Mouse (Mus musculus) MEL (cell line): ENCODE measurements at regions not wholly inside any gene's neighbourhood (a gene's known extent, or its start where the extent isn't known, plus 50 kb on each side); places are given as distances from the start of the nearest gene placed in this dataset.

ENCODE experiments used
- DNase-seq: peaks from one replicate; pipeline ENCODE4 v3.0.0; 2011; ENCODE audit warnings: low read depth, low spot score
- H3K27ac ChIP-seq: 2 replicates; pipeline ENCODE4 v1.5.1; 2012; ENCODE audit warnings: low read depth, mild to moderate bottlenecking, control low read depth, low read length, moderate library complexity; ENCODE audit not compliant: control insufficient read depth
- H3K27me3 ChIP-seq, 2 experiments: fragments of 150-350 bp in 1 of 2; sonication (generic) in 1 of 2; 2 replicates each; pipeline ENCODE4 v1.6.1; 2012; ENCODE audit warnings: low read length in 2 of 2, mild to moderate bottlenecking in 2 of 2, improper control_type of control experiment in 1 of 2, moderate library complexity in 1 of 2; ENCODE audit not compliant: insufficient read depth in 2 of 2, control insufficient read depth in 1 of 2
- H3K36me3 ChIP-seq, 2 experiments: 2 replicates each; pipeline ENCODE4 v1.6.1; 2012 to 2014; ENCODE audit warnings: low read length in 2 of 2, improper control_type of control experiment in 1 of 2, inconsistent platforms in 1 of 2, mild to moderate bottlenecking in 1 of 2; ENCODE audit not compliant: insufficient read depth in 2 of 2, control insufficient read depth in 1 of 2
- H3K4me1 ChIP-seq, 2 experiments: fragments of 150-350 bp in 1 of 2; sonication (generic) in 1 of 2; 2 replicates each; pipeline ENCODE4 v1.6.1; 2012; ENCODE audit warnings: low read length in 2 of 2, improper control_type of control experiment in 1 of 2, mild to moderate bottlenecking in 1 of 2; ENCODE audit not compliant: insufficient read depth in 2 of 2, control insufficient read depth in 1 of 2
- H3K4me3 ChIP-seq, 2 experiments: fragments of 150-350 bp in 1 of 2; sonication (generic) in 1 of 2; 2 replicates each; pipeline ENCODE4 v1.5.1; 2012; ENCODE audit warnings: low read depth in 2 of 2, low read length in 2 of 2, mild to moderate bottlenecking in 2 of 2, moderate library complexity in 2 of 2, control low read depth in 1 of 2, improper control_type of control experiment in 1 of 2; ENCODE audit not compliant: control insufficient read depth in 1 of 2, insufficient read depth in 1 of 2
- H3K79me2 ChIP-seq: 2 replicates; pipeline ENCODE4 v1.6.1; 2012; ENCODE audit warnings: mild to moderate bottlenecking, low read length, moderate library complexity; ENCODE audit not compliant: control insufficient read depth, poor library complexity, insufficient read depth
- H3K9ac ChIP-seq: 2 replicates; pipeline ENCODE4 v1.6.1; 2012; ENCODE audit warnings: low read depth, mild to moderate bottlenecking, control low read depth, low read length, moderate library complexity; ENCODE audit not compliant: control insufficient read depth, poor library complexity, severe bottlenecking
- H3K9me3 ChIP-seq: fragments of 150-350 bp; sonication (generic); replicated peaks from 2 replicates; pipeline ENCODE4 v1.6.1; 2012; ENCODE audit warnings: mild to moderate bottlenecking, low read length, improper control_type of control experiment, moderate library complexity; ENCODE audit not compliant: insufficient read depth
- CHD1 ChIP-seq: IDR thresholded peaks from 2 replicates; pipeline ENCODE4 v1.6.1; 2012; ENCODE audit warnings: low read depth, mild to moderate bottlenecking, inconsistent platforms, low read length, improper control_type of control experiment
- CTCF ChIP-seq, 3 experiments: IDR thresholded peaks in 2 of 3; conservative IDR thresholded peaks in 1 of 3; 2 replicates each; pipeline ENCODE4 v1.5.1; 2011 to 2012; ENCODE audit warnings: low read length in 3 of 3, low read depth in 2 of 3, mild to moderate bottlenecking in 2 of 3, improper control_type of control experiment in 1 of 3, inconsistent platforms in 1 of 3, mixed read lengths in 1 of 3, moderate library complexity in 1 of 3; ENCODE audit not compliant: control insufficient read depth in 1 of 3, insufficient read depth in 1 of 3, poor library complexity in 1 of 3, severe bottlenecking in 1 of 3
- EP300 ChIP-seq, 2 experiments: IDR thresholded peaks; 2 replicates each; pipeline ENCODE4 v1.6.1; 2011; ENCODE audit warnings: improper control_type of control experiment in 2 of 2, low read length in 2 of 2, low read depth in 1 of 2, mild to moderate bottlenecking in 1 of 2
- ETS1 ChIP-seq: IDR thresholded peaks from 2 replicates; pipeline ENCODE4 v1.6.1; 2012; ENCODE audit warnings: low read depth, mild to moderate bottlenecking, inconsistent platforms, low read length, improper control_type of control experiment, moderate library complexity
- GABPA ChIP-seq: IDR thresholded peaks from 2 replicates; pipeline ENCODE4 v1.6.1; 2012; ENCODE audit warnings: low read depth, mild to moderate bottlenecking, inconsistent platforms, low read length, improper control_type of control experiment, moderate library complexity
- HCFC1 ChIP-seq: IDR thresholded peaks from 2 replicates; pipeline ENCODE4 v1.6.1; 2012; ENCODE audit warnings: low read depth, mild to moderate bottlenecking, inconsistent platforms, low read length, improper control_type of control experiment, moderate library complexity
- JUND ChIP-seq: IDR thresholded peaks from 2 replicates; pipeline ENCODE4 v1.6.1; 2011; ENCODE audit warnings: low read depth, mild to moderate bottlenecking, improper control_type of control experiment, low read length
- MAFK ChIP-seq: IDR thresholded peaks from 2 replicates; pipeline ENCODE4 v1.6.1; 2011; ENCODE audit warnings: low read depth, mild to moderate bottlenecking, low read length, improper control_type of control experiment, borderline replicate concordance
- MAX ChIP-seq: IDR thresholded peaks from 2 replicates; pipeline ENCODE4 v1.6.1; 2011; ENCODE audit warnings: low read length, improper control_type of control experiment
- MAZ ChIP-seq: IDR thresholded peaks from 2 replicates; pipeline ENCODE4 v1.6.1; 2012; ENCODE audit warnings: low read depth, mild to moderate bottlenecking, inconsistent platforms, low read length, improper control_type of control experiment
- MEF2A ChIP-seq: IDR thresholded peaks from 2 replicates; pipeline ENCODE4 v1.6.1; 2014; ENCODE audit warnings: low read depth, mild to moderate bottlenecking, inconsistent platforms, low read length, improper control_type of control experiment; ENCODE audit not compliant: poor library complexity, insufficient replicate concordance, severe bottlenecking; ENCODE audit errors: extremely low read depth
- MXI1 ChIP-seq: IDR thresholded peaks from 2 replicates; pipeline ENCODE4 v1.6.1; 2011; ENCODE audit warnings: mild to moderate bottlenecking, low read depth, low read length, improper control_type of control experiment
- MYB ChIP-seq: IDR thresholded peaks from 2 replicates; pipeline ENCODE4 v1.6.1; 2011; ENCODE audit warnings: mild to moderate bottlenecking, low read depth, low read length, improper control_type of control experiment
- NELFE ChIP-seq: IDR thresholded peaks from 2 replicates; pipeline ENCODE4 v1.6.1; 2011; ENCODE audit warnings: low read depth, low read length, improper control_type of control experiment
- NRF1 ChIP-seq: IDR thresholded peaks from 2 replicates; pipeline ENCODE4 v1.6.1; 2014; ENCODE audit warnings: low read depth, mild to moderate bottlenecking, inconsistent platforms, low read length, improper control_type of control experiment, moderate library complexity; ENCODE audit not compliant: poor library complexity, insufficient read depth, severe bottlenecking
- POLR2A ChIP-seq, 2 experiments: IDR thresholded peaks; 2 replicates each; pipeline ENCODE4 v1.6.1; 2011 to 2012; ENCODE audit warnings: low read length in 2 of 2, mild to moderate bottlenecking in 2 of 2, control low read depth in 1 of 2, improper control_type of control experiment in 1 of 2, low read depth in 1 of 2, moderate library complexity in 1 of 2; ENCODE audit not compliant: control insufficient read depth in 1 of 2, insufficient read depth in 1 of 2, poor library complexity in 1 of 2
- POLR2AphosphoS2 ChIP-seq: IDR thresholded peaks from 2 replicates; pipeline ENCODE4 v1.6.1; 2011; ENCODE audit warnings: low read length, improper control_type of control experiment
- POLR2AphosphoS5 ChIP-seq: IDR thresholded peaks from 2 replicates; pipeline ENCODE4 v1.6.1; 2012; ENCODE audit warnings: low read depth, borderline replicate concordance, mild to moderate bottlenecking, inconsistent platforms, low read length, moderate library complexity, mixed read lengths
- RAD21 ChIP-seq: IDR thresholded peaks from 2 replicates; pipeline ENCODE4 v1.6.1; 2011; ENCODE audit warnings: mild to moderate bottlenecking, low read depth, low read length, improper control_type of control experiment
- SIN3A ChIP-seq: IDR thresholded peaks from 2 replicates; pipeline ENCODE4 v1.6.1; 2012; ENCODE audit warnings: low read length, improper control_type of control experiment, inconsistent platforms
- SMC3 ChIP-seq: IDR thresholded peaks from 2 replicates; pipeline ENCODE4 v1.6.1; 2011; ENCODE audit warnings: low read depth, low read length, improper control_type of control experiment
- TAL1 ChIP-seq: IDR thresholded peaks from 2 replicates; pipeline ENCODE4 v1.6.1; 2012; ENCODE audit warnings: mild to moderate bottlenecking, inconsistent platforms, low read length, moderate library complexity, mixed read lengths
- TBP ChIP-seq: IDR thresholded peaks from 2 replicates; pipeline ENCODE4 v1.8.0; 2011; ENCODE audit warnings: low read depth, low read length, improper control_type of control experiment
- UBTF ChIP-seq: IDR thresholded peaks from 2 replicates; pipeline ENCODE4 v1.6.1; 2012; ENCODE audit warnings: low read depth, mild to moderate bottlenecking, inconsistent platforms, low read length, improper control_type of control experiment, moderate library complexity, borderline replicate concordance; ENCODE audit not compliant: insufficient read depth
- ZKSCAN1 ChIP-seq: IDR thresholded peaks from 2 replicates; pipeline ENCODE4 v1.6.1; 2012; ENCODE audit warnings: low read depth, mild to moderate bottlenecking, inconsistent platforms, low read length, improper control_type of control experiment, moderate library complexity
- ZMIZ1 ChIP-seq: IDR thresholded peaks from 2 replicates; pipeline ENCODE4 v1.6.1; 2012; ENCODE audit warnings: low read depth, mild to moderate bottlenecking, inconsistent platforms, low read length, improper control_type of control experiment, moderate library complexity

DNA sequence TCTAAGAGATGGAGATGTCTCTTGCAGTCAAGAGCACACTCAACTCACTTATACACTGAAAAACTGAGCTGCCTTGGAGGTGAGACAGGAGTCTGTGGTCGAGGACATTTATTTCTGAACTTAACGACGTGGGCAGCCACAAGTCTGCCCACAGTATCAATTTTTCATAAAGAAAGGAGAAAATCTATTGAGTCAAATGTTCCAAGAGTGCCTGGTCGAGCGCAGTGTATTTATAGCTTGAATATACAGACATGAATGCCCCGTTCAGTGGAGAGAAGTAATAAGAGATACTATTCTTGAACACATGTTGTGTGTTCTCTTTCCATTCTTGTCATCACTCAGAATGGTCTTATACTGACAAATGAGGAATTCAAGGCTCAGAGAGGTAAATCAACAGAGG, 375.3 kb upstream of the Gm26657 start:
- H3K79me2 ChIP-seq: no peaks in the 10 kb centered on the region
- no peak overlapping the region for H3K9ac ChIP-seq

DNA sequence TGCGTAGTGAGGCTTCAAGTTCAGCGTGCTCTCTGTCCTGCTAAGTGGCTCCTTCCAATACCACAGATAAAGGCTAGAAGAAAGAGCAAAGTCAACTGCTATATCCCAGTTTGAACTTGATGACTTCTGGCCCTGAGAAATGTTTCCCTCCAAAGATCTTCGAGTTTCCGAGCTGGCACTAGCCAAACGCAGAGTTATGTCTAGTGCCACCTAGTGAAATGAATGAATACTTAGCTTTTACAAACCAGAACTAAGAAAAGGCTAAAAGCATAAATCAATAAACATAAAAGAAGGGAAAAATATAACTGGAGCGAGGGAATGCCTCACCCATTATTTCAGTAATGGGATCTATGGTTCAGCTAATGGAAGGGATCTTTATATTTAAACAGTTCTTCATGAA, 377.7 kb upstream of the Gm26657 start:
- no peaks in the 10 kb centered on the region for H3K36me3 ChIP-seq
- no peak overlapping the region for H3K9ac ChIP-seq
- H3K4me1 ChIP-seq: no peaks in the 10 kb centered on the region
- H3K27me3 ChIP-seq: no peaks in the 10 kb centered on the region
- TF ChIP-seq CHD1 (no peak), SIN3A (no peak), ZKSCAN1 (no peak), MEF2A (no peak), ETS1 (no peak), ZMIZ1 (no peak), MYB (no peak), TBP (no peak), SMC3 (no peak), POLR2AphosphoS2 (no peak), JUND (no peak), GABPA (no peak), MAZ (no peak), MXI1 (no peak), EP300 (IDR thresholded peaks at IDR 0.05; ENCODE audit: low read depth in 1 of 2, low read length in 2 of 2) (no peak), UBTF (no peak), HCFC1 (no peak), CTCF (IDR thresholded peaks at IDR 0.05 in 2 of 3, conservative IDR thresholded peaks at IDR 0.05 in 1 of 3; ENCODE audit: control insufficient read depth in 1 of 3, insufficient read depth in 1 of 3, low read depth in 2 of 3, low read length in 3 of 3, poor library complexity in 1 of 3, severe bottlenecking in 1 of 3) (no peak), TAL1 (no peak), RAD21 (no peak)
- no peaks in the 10 kb centered on the region for H3K9me3 ChIP-seq
- no peaks in the 10 kb centered on the region for H3K79me2 ChIP-seq
- no peak overlapping the region for H3K4me3 ChIP-seq
- no peak overlapping the region for H3K27ac ChIP-seq
- no peak for DNase-seq

More for the DNA sequence above, 375.3 kb upstream of the Gm26657 start:
- no peaks in the 10 kb centered on the region for H3K27me3 ChIP-seq
- no peak overlapping the region for H3K4me3 ChIP-seq
- no peak for TF ChIP-seq UBTF
- TF ChIP-seq MAX: no peak
- TF ChIP-seq NELFE: no peak
- no peak for TF ChIP-seq MAFK
- no peak for TF ChIP-seq GABPA
- no peak for TF ChIP-seq POLR2A (IDR thresholded peaks at IDR 0.05; ENCODE audit: control insufficient read depth in 1 of 2, insufficient read depth in 1 of 2, low read depth in 1 of 2, low read length in 2 of 2, poor library complexity in 1 of 2)
- no peak for TF ChIP-seq TAL1
- no peak for TF ChIP-seq POLR2AphosphoS5
- no peak for TF ChIP-seq NRF1
- no peak for TF ChIP-seq MEF2A
- TF ChIP-seq MYB: no peak
- TF ChIP-seq SMC3: no peak
- no peaks in the 10 kb centered on the region for H3K9me3 ChIP-seq
- H3K36me3 ChIP-seq: no peaks in the 10 kb centered on the region
- DNase-seq: no peak
- H3K27ac ChIP-seq: no peak overlapping the region
- no peaks in the 10 kb centered on the region for H3K4me1 ChIP-seq
